Mouse (Mus musculus) central nervous system, embryonic 18 days (tissue): ENCODE results near the gene Ncf4. TPM values are rescaled to one million over a fixed set of nuclear protein-coding genes. Genes with fewer than 3 reads are reported as not detected.

Experiments
- polyA plus RNA-seq: library from polyadenylated mRNA; depleted of rRNA; stranded (reverse); fragments of >200 nt; gene quantifications from 2 replicates; pipeline ENCODE4 v1.2.3, GENCODE M21; 2012; rRNA removed

Ncf4 gene
- polyA plus RNA-seq, result 0.67 and 1.1 TPM in 2 replicates

GRCm38 (mm10) chr15:78244695-78245492 is at the start of gene Ncf4:
Gene Ncf4 (plus strand): TSS chr15:78244801.

GRCm38 (mm10) chr15:78206312-78206711 is 38.3 kb upstream of the Ncf4 start, which contains the start of gene Pvalb:
Gene Pvalb (minus strand): TSS chr15:78206400.

GRCm38 (mm10) chr15:78305341-78305933 is 60.8 kb downstream of the Ncf4 start, which contains the start of gene Csf2rb2:
Gene Csf2rb2 (minus strand): TSS chr15:78305721.

Other genes starting within 250 kb of the Ncf4 start
- gene Cacng2, start 124.8 kb upstream of the Ncf4 start, polyA plus RNA-seq, result 11.2 and 13.3 TPM in 2 replicates
- gene Ift27, start 70.7 kb upstream of the Ncf4 start, polyA plus RNA-seq, result 54.5 and 56.5 TPM in 2 replicates
- gene Pvalb, start 38.4 kb upstream of the Ncf4 start, polyA plus RNA-seq, result 0.97 and 3.4 TPM in 2 replicates
- 0.47 and 0.49 TPM in 2 replicates for gene Csf2rb2, start 60.9 kb downstream of the Ncf4 start, polyA plus RNA-seq
- gene Csf2rb, start 81.0 kb downstream of the Ncf4 start, polyA plus RNA-seq, result 0.49 and 0.58 TPM in 2 replicates
- gene Tex33, start 151.1 kb downstream of the Ncf4 start, polyA plus RNA-seq, result 0.05 and 0.14 TPM in 2 replicates
- gene Tst, start 161.1 kb downstream of the Ncf4 start, polyA plus RNA-seq, result 25.6 and 30.7 TPM in 2 replicates
- 93.0 and 95.7 TPM in 2 replicates for gene Mpst, start 161.6 kb downstream of the Ncf4 start, polyA plus RNA-seq
- 260 and 297 TPM in 2 replicates for gene Kctd17, start 183.8 kb downstream of the Ncf4 start, polyA plus RNA-seq
- gene Tmprss6, start 223.8 kb downstream of the Ncf4 start, polyA plus RNA-seq, result 0.04 and 0.13 TPM in 2 replicates